Mouse (Mus musculus): ENCODE data around the gene Pkd2l1. TPM values are rescaled to one million over a fixed set of nuclear protein-coding genes. Genes with fewer than 3 reads are reported as not detected.

Pkd2l1 gene
- not detected in 2 replicates for total RNA-seq (2017)

DNA sequence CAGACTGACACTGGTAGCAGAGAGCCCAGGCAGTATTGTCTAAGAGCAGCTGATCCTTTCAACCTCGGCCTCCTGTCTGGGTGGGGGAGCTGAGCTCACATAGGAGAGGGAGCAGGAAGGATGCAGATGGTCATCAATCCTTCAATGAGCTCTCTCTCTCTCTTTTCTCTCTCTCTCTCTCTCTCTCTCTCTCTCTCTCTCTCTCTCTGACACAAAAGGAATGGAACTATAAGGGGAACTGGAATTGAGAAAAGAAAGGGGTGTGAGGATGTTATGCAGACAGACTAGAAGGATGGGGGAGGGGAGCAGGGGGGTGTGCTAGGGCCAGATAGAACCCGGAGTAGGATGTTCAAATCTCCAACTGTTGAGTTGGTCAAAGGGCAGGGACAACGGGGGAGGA lies at the start of gene Pkd2l1:
Pkd2l1 (minus strand) TSS at position 101 of the 400 bp plus-strand sequence.
- ATAC-seq (ENCODE audit: extremely low read depth, insufficient number of reproducible peaks, low FRiP score, poor library complexity, severe bottlenecking), result no peak

- ATAC-seq (ENCODE audit: extremely low read depth, insufficient number of reproducible peaks, low FRiP score, poor library complexity, severe bottlenecking), result no peak
Measured at GRCm38 (mm10) chr19:44238906-44239305, 46.7 kb upstream of the Pkd2l1 start.

DNA sequence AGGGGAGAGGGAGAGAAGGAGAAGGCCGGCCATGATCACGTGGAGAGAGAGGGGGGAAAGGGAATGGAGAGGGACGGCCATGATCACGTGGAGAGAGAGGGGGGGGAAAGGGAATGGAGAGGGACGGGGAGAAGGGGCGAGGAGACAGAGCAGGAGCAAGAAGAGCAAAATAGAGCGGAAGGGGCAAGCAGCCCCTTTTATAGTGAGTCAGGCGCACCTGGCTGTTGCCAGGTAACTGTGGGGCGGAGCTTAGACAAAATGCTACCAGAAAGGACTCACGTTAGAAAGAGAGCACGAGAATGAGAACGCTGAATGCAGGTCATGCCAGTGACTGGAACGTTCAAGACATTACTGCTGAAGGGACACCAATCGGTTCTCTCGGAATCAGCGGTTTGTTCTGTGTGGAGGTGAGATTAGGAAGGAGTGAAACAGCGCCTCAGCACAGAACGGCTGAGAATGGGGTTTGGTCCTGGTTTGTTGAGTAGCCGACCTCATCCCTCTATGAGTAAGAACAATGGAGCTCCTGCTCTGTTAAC lies 45.3 kb upstream of the Pkd2l1 start:
- ATAC-seq (ENCODE audit: extremely low read depth, insufficient number of reproducible peaks, low FRiP score, poor library complexity, severe bottlenecking), result no peak

DNA sequence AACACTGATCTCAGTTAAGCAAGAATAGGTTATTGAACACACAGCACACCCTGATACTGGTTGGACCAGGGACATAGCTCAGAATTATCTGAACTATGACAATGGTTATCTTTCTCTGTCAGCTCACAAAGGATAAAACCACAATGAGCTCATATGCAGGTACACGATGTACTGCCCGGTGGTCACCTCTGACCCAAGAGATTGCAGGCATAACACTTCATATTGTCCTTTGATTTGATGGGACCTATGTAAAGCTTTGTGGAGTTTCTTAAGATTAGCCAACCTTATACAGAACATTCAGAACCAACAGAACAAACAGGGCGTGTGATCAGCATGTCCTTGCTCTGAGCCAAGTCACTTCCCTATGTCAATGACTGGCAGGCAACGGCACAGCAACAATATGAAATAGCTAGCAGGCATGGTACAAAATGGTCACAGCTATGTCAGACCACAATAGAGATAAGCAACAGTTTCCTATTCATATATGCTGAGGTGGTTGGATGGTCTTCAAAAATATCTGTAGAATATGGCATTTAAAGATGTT lies 39.4 kb upstream of the Pkd2l1 start:
- no peak for ATAC-seq (ENCODE audit: extremely low read depth, insufficient number of reproducible peaks, low FRiP score, poor library complexity, severe bottlenecking)

GRCm38 (mm10) chr19:44230212-44230611 lies 38.0 kb upstream of the Pkd2l1 start:
- no peak for ATAC-seq (ENCODE audit: extremely low read depth, insufficient number of reproducible peaks, low FRiP score, poor library complexity, severe bottlenecking)

GRCm38 (mm10) chr19:44229776-44230175 lies 37.5 kb upstream of the Pkd2l1 start:
- ATAC-seq (ENCODE audit: extremely low read depth, insufficient number of reproducible peaks, low FRiP score, poor library complexity, severe bottlenecking), result no peak

GRCm38 (mm10) chr19:44225728-44226127 lies 33.5 kb upstream of the Pkd2l1 start:
- ATAC-seq (ENCODE audit: extremely low read depth, insufficient number of reproducible peaks, low FRiP score, poor library complexity, severe bottlenecking), result no peak

DNA sequence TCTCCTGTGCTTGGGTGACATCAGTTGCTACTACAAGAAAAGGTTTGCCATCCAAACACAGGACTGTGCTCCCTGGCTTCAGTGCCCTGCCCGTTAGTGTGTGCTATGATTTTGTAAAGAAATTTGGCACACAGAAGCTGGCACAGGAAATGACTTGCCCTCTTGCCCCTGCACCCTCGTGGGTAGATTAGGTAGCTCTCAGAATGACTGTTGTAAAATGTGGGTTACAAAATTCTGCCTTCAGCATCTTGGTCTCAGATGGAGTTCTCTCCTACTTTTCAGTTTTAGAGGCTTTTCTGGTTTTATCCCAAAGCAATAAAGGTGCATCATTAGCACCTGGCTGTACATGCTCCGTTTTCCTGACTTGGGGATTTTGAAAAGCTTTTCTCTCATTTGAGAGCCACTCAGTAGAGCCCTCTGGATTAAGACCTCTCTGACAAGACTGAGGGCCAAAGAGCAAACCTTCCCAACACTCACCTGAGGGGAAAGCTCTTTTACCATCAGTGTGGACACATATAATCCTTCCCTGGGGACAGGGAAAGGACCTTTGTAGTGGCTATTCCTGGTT lies 25.8 kb upstream of the Pkd2l1 start:
- ATAC-seq (ENCODE audit: extremely low read depth, insufficient number of reproducible peaks, low FRiP score, poor library complexity, severe bottlenecking), result no peak

- no peak for ATAC-seq (ENCODE audit: extremely low read depth, insufficient number of reproducible peaks, low FRiP score, poor library complexity, severe bottlenecking)
Measured at GRCm38 (mm10) chr19:44215255-44215654, 23.0 kb upstream of the Pkd2l1 start.

DNA sequence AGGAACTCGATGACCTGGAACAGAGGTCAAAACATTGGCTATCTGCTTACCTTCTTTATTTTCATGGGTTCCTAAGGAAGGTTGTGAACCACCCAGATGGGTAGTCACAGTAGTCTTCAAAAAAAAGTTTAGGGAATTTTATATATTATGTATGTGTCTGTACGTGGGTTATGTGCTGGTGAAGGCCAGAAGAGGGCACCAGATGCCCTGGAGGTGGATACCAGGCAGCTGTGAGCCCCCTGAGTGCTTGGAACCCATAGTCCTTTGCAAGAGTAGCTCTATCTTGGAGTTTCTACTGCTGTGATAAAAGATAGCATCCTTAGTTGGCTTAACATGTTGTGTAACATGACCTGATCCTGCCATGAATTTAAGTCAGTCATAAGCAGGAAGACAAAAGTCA lies 14.8 kb upstream of the Pkd2l1 start:
- no peak for ATAC-seq (ENCODE audit: extremely low read depth, insufficient number of reproducible peaks, low FRiP score, poor library complexity, severe bottlenecking)

DNA sequence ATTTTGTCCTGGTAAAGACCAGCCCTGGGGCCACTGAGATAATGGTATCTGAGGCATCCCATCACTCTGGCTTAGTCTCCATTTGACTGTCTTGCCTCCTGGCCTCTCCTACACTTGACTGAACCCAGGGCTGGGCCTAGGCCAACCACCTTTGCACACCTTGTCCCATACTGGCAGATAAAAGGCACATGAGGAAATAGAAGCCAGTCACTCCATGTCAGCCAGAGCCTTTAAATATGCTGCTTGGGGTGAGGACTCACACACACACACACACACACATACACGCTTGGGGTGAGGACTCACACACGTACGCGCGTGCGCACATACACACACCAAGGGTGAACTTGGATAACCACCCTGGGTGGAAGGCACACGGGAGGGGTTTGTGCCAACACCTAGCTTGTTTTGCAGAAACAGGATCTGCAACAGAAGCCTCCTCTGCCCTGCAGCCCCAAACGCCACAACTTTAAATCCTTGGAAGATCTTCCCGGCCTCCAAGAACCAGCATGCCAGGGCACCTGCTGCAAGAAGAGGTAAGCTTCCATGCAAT lies 10.8 kb upstream of the Pkd2l1 start, which contains the start of gene Scd3:
Scd3 (plus strand) TSS at position 255 of the 550 bp plus-strand sequence.
- no peak for ATAC-seq (ENCODE audit: extremely low read depth, insufficient number of reproducible peaks, low FRiP score, poor library complexity, severe bottlenecking)

GRCm38 (mm10) chr19:44198964-44199363 lies 6.7 kb upstream of the Pkd2l1 start:
- no peak for ATAC-seq (ENCODE audit: extremely low read depth, insufficient number of reproducible peaks, low FRiP score, poor library complexity, severe bottlenecking)

- no peak for ATAC-seq (ENCODE audit: extremely low read depth, insufficient number of reproducible peaks, low FRiP score, poor library complexity, severe bottlenecking)
Measured at GRCm38 (mm10) chr19:44198494-44198893, 6.3 kb upstream of the Pkd2l1 start.

DNA sequence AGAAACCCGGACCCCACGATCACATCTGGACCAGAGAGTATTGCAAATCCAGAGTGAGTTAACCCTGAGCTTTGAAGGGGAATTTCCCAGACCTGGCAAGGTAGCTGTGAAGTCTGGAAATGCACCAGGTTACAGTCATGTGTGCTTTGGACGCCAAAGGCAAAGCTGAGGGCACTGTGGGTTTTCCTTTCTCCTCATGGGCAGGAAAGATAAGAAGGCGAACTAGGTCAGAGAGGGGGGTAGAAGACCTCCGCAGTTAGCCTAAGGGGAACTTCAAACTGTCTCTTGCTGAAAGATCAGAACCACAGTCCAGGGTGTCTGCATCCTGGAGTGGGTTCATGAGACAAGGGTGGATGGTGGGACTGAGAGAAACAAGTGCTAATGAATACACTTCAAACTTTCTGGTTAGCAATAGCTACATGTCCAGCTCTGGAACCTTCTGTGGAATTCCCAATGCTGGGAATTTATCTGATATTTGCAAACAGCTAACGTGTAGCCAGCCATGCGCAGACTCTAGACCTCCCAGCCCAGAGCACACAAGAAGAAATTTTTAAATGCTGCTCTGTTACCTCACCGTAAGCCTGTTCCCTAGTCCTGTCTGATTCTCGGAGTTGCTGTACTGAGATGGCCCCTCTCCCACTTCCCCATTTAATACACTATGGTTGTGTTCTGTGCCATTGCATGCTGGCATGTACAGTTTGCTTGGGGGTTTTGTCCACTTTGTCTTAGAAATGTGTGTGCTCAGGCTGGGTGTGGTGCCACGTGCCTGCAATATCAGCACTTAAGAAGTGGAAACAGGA lies 5.0 kb upstream of the Pkd2l1 start:
- ATAC-seq (ENCODE audit: extremely low read depth, insufficient number of reproducible peaks, low FRiP score, poor library complexity, severe bottlenecking), result no peak

DNA sequence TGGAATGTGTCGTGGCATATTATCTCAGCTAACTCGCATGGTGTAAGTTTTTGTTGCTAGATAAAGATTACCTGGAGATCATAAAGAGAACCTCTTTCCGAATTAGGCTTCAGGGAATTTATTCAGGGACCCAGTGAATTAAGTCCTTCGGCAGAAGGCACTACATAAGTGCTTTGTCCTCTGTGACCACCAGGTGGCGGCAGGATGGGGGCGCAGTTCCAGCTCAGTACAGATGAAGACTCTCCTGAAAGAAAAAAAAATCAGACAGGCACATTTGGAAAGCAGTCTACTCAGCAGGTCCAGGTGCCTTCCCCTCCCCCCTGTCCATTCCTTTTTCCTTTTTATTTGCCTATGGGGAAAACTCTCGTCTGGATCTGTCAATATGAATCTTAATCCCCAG lies 2.9 kb upstream of the Pkd2l1 start:
- ATAC-seq (ENCODE audit: extremely low read depth, insufficient number of reproducible peaks, low FRiP score, poor library complexity, severe bottlenecking), result no peak; the same call in 1 of the 2 replicates

DNA sequence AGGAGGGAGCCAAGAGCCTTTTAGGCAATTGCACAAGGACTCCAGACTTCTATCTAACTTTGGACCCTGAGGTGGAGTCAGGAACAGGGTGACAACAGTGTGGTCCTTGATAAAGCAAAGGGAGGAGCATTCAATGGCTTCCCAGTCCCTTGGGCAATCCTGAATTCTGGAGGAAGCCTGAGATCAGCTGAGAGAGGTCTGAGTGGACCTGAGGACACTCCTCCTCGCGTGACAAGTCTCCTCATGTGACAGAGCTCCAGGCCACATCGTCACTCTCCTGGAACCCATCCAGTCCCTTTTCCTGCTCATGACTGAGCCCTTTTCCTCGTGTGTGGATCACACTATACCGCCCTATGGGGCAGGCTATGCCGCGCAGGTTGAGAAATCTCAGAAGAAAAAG lies 1.7 kb upstream of the Pkd2l1 start:
- ATAC-seq (ENCODE audit: extremely low read depth, insufficient number of reproducible peaks, low FRiP score, poor library complexity, severe bottlenecking), result no peak

DNA sequence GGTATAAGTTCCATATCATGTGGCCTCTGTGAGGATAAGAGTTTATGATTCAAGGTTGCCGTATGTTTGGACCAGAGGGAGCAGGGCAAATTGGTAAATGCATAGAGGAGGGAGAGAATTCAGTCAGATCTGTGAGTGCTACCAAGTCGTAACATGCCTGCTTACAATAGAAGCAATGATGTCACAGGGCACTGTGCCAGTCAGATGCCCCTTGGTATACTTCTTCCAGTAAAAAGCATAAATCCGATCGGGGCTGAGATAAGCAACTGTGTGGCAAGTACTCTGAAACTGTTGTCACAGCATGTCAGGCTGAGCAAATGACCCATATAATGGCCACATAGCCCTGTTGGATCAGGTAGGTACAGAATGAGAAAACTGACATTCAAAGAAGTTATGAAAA lies 3.2 kb downstream of the Pkd2l1 start:
- no peak for ATAC-seq (ENCODE audit: extremely low read depth, insufficient number of reproducible peaks, low FRiP score, poor library complexity, severe bottlenecking)

GRCm38 (mm10) chr19:44183968-44184367 lies 8.3 kb downstream of the Pkd2l1 start:
- no peak for ATAC-seq (ENCODE audit: extremely low read depth, insufficient number of reproducible peaks, low FRiP score, poor library complexity, severe bottlenecking)

- no peak for ATAC-seq (ENCODE audit: extremely low read depth, insufficient number of reproducible peaks, low FRiP score, poor library complexity, severe bottlenecking)
Measured at GRCm38 (mm10) chr19:44180502-44180901, 11.7 kb downstream of the Pkd2l1 start.

- no peak for ATAC-seq (ENCODE audit: extremely low read depth, insufficient number of reproducible peaks, low FRiP score, poor library complexity, severe bottlenecking)
Measured at GRCm38 (mm10) chr19:44176741-44177140, 15.5 kb downstream of the Pkd2l1 start.

Measured in neutrophil, adult 5-6 weeks (primary cell).